Mouse (Mus musculus) ES-E14 (cell line): Measurements from ENCODE around the gene Helz2.

Source experiments
- CHD2 ChIP-seq: IDR thresholded peaks from 2 replicates; pipeline ENCODE4 v1.6.1; 2014; ENCODE audit warnings: mild to moderate bottlenecking, low read depth, low read length, inconsistent platforms
- HCFC1 ChIP-seq: IDR thresholded peaks from 2 replicates; pipeline ENCODE4 v1.6.1; 2012; ENCODE audit warnings: low read length, inconsistent platforms, borderline replicate concordance; ENCODE audit not compliant: insufficient read depth
- ZC3H11A ChIP-seq: IDR thresholded peaks from 2 replicates; pipeline ENCODE4 v1.6.1; 2012; ENCODE audit warnings: low read depth, mild to moderate bottlenecking, inconsistent platforms, low read length, borderline replicate concordance

- TF ChIP-seq ZC3H11A (no peak), CHD2 (no peak), HCFC1 (no peak)
Observed at GRCm38 (mm10) chr2:181196628-181197300, 45.1 kb downstream of the Helz2 start.
